Mouse (Mus musculus): Measurements from ENCODE around the gene Umad1. TPM values are rescaled to one million over a fixed set of nuclear protein-coding genes. Genes with fewer than 3 reads are reported as not detected.

The Umad1 gene
- polyA plus RNA-seq, 1 experiment from 2014 or later, result 17.9 TPM

DNA sequence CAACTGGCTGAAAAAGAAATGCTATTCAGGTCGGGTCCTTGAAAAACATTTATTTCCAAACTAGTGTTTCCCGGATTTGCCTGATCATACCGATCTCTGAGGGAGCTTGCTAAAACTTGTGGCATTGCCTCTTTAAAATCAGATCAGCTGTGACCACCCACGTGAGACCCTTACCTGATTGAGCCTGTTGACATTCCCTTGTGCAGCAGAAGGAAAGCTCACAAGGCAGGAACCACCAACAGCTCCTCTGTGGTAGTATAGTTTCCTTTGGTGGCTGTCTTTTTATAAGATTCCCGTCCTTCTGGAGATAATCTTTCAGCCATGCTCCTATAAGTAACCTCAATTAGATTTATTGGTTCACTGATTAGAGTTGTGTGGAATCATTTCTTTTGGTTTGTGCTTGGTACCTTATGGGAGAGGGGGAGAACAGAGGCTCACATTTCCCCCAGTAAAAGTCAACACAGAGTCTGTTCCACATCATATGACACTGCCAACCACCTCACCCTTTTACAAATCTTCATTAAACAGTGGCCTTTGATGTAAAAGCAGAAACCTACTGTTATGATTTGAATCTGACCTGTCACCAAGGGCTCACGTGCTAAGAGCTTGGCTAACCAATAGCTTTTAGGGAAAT is 238.3 kb downstream of the Umad1 start:
- WGBS, result 66% methylated on average over 6 of the region's 6 CpGs
- DNase-seq (ENCODE audit: low spot score), result no peak

DNA sequence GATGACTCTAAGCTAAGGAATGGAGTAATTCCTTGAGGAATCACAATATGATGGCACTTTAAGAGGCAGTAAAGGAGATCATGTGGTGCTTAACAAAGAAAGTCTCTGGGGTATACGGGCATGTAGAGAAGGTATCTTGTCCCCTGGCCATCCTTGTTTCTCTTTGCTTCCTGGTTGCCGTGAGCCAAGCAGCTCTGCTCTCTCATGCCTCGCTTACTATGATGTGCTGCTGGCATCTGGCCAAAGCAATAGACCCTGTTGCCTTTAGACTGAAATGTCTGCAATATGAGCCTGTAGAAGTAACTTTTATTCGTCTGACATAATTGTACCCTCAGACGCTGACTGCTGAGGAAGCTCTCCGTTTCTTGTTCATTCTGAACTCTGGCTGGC is 238.8 kb downstream of the Umad1 start:
- no peak for TF ChIP-seq EP300 (optimal IDR thresholded peaks at IDR 0.05)
- TF ChIP-seq CTCF (IDR thresholded peaks at IDR 0.05; ENCODE audit: low read depth), result no peak
- Histone ChIP-seq H3K4me2 (replicated peaks; ENCODE audit: low read depth) (no peak overlapping the region), H3K9ac (ENCODE audit: low read length) (no peak overlapping the region), H3K27ac (replicated peaks) (no peak overlapping the region), H3K4me3 (ENCODE audit: low read depth, low read length) (no peak overlapping the region), H3K27me3 (ENCODE audit: control insufficient read depth, insufficient read depth, low read length) (no peaks in the 10 kb centered on the region), H3K4me1 (replicated peaks; ENCODE audit: control insufficient read depth, insufficient read depth) (no peaks in the 10 kb centered on the region), H3K9me3 (ENCODE audit: control insufficient read depth, low read length) (no peaks in the 10 kb centered on the region), H3K36me3 (ENCODE audit: control insufficient read depth, insufficient read depth, low read length) (no peaks in the 10 kb centered on the region)
- 56% methylated on average over 6 of the region's 6 CpGs for WGBS
- DNase-seq (ENCODE audit: low spot score) (no peak), ATAC-seq (ENCODE audit: low FRiP score, low TSS enrichment) (no peak)

More for the DNA sequence above, 238.3 kb downstream of the Umad1 start:
- TF ChIP-seq CTCF (IDR thresholded peaks at IDR 0.05; ENCODE audit: low read depth), result no peak
- no peak for TF ChIP-seq EP300 (optimal IDR thresholded peaks at IDR 0.05)
- Histone ChIP-seq H3K9ac (ENCODE audit: low read length) (no peak overlapping the region), H3K36me3 (ENCODE audit: control insufficient read depth, insufficient read depth, low read length) (no peaks in the 10 kb centered on the region), H3K4me1 (replicated peaks; ENCODE audit: control insufficient read depth, insufficient read depth) (no peaks in the 10 kb centered on the region), H3K4me3 (ENCODE audit: low read depth, low read length) (no peak overlapping the region), H3K27me3 (ENCODE audit: control insufficient read depth, insufficient read depth, low read length) (no peaks in the 10 kb centered on the region), H3K9me3 (ENCODE audit: control insufficient read depth, low read length) (no peaks in the 10 kb centered on the region), H3K27ac (replicated peaks) (no peak overlapping the region), H3K4me2 (replicated peaks; ENCODE audit: low read depth) (no peak overlapping the region)
- no peak for ATAC-seq (ENCODE audit: low FRiP score, low TSS enrichment)

DNA sequence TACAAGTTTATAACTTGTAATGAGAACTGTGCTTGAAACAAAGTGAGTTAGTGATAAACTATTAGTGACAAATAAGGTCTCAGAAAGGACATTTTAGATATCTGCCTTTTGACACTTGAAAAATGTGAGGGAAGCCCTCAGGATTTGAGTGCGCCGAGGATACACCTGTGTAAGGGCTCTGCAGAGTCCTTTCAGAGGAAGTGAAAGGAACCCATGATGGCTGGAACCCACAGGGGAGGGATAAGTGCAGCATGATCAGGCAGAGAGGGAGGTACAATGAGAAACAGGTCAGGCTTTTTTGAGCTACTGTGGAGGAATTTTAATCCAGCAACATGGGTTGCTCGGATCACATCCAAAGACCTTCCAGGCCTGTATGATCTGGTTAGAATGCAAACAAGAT is 239.9 kb downstream of the Umad1 start:
- ATAC-seq (ENCODE audit: low FRiP score, low TSS enrichment) (no peak), DNase-seq (ENCODE audit: low spot score) (no peak)
- Histone ChIP-seq H3K27me3 (ENCODE audit: control insufficient read depth, insufficient read depth, low read length) (no peaks in the 10 kb centered on the region), H3K4me2 (replicated peaks; ENCODE audit: low read depth) (no peak overlapping the region), H3K9ac (ENCODE audit: low read length) (no peak overlapping the region), H3K4me1 (replicated peaks; ENCODE audit: control insufficient read depth, insufficient read depth) (no peaks in the 10 kb centered on the region), H3K9me3 (ENCODE audit: control insufficient read depth, low read length) (no peaks in the 10 kb centered on the region), H3K4me3 (ENCODE audit: low read depth, low read length) (no peak overlapping the region), H3K27ac (replicated peaks) (no peak overlapping the region), H3K36me3 (ENCODE audit: control insufficient read depth, insufficient read depth, low read length) (no peaks in the 10 kb centered on the region)
- 74% methylated on average over 3 of the region's 3 CpGs for WGBS
- TF ChIP-seq EP300 (optimal IDR thresholded peaks at IDR 0.05) (no peak), CTCF (IDR thresholded peaks at IDR 0.05; ENCODE audit: low read depth) (no peak)

DNA sequence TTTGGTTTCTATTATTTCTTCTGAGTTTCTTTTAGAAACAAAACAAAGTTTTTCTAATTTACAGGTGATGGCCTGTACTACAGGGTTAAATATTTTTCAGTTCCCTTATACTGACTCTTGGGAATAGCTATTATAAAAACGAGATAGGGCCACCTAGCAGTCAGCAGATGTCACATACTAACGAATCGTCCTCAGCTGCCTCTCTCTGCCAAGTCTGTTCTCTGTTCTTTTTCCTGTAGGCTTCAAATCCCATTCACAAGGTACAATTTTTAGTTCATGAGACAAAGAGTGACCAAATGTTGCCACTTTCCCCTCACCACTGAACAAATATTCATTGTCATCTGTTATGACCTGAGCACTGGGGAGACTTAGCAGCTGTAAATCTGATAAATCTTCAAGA is 244.9 kb downstream of the Umad1 start:
- H3K36me3 ChIP-seq (ENCODE audit: control insufficient read depth, insufficient read depth, low read length), result no peaks in the 10 kb centered on the region
- WGBS, result 33% methylated on average over 3 of the region's 3 CpGs
- H3K4me3 ChIP-seq (ENCODE audit: low read depth, low read length), result no peak overlapping the region
- DNase-seq (ENCODE audit: low spot score), result no peak
- H3K27me3 ChIP-seq (ENCODE audit: control insufficient read depth, insufficient read depth, low read length), result no peaks in the 10 kb centered on the region
- H3K4me2 ChIP-seq (replicated peaks; ENCODE audit: low read depth), result no peak overlapping the region
- no peak for TF ChIP-seq EP300 (optimal IDR thresholded peaks at IDR 0.05)
- no peak for TF ChIP-seq CTCF (IDR thresholded peaks at IDR 0.05; ENCODE audit: low read depth)
- ATAC-seq (ENCODE audit: low FRiP score, low TSS enrichment), result no peak
- H3K4me1 ChIP-seq (replicated peaks; ENCODE audit: control insufficient read depth, insufficient read depth), result no peaks in the 10 kb centered on the region
- no peak overlapping the region for H3K27ac ChIP-seq (replicated peaks)
- H3K9ac ChIP-seq (ENCODE audit: low read length), result no peak overlapping the region
- no peaks in the 10 kb centered on the region for H3K9me3 ChIP-seq (ENCODE audit: control insufficient read depth, low read length)

DNA sequence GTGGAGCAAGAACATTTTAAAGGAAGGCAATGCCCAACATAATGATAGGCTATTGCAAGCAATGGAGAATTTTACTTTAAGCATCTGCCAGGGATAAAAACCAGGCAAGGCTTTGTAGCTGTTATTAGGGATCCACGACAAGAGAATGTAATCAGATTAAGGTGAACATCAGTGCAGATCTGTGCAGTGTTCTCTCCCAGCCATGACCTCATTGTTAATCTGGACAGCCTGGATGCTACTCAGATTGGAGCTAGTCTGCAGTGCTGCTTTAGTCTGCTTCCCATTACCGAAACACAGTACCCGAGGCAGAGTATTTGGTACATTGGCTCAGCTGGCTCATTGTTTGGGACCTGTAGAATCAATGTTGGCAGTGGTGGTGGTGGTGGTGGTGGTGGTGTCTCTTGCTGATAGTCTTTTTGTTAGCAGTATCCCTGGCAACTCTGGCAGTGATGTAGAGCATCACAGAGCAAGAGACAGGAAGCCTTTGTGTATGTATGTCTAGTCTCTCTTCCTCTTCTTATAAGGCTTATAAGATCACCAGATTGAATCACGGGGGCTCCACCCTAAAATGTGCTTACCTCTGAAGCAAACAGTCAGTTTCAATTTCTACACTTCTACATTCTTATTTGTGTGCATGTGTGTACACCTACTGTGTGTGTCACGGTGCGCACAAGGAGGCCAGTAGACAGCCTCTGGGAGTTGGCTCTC is 245.6 kb downstream of the Umad1 start:
- Histone ChIP-seq H3K27ac (replicated peaks) (no peak overlapping the region), H3K4me1 (replicated peaks; ENCODE audit: control insufficient read depth, insufficient read depth) (no peaks in the 10 kb centered on the region), H3K36me3 (ENCODE audit: control insufficient read depth, insufficient read depth, low read length) (no peaks in the 10 kb centered on the region), H3K9me3 (ENCODE audit: control insufficient read depth, low read length) (no peaks in the 10 kb centered on the region), H3K27me3 (ENCODE audit: control insufficient read depth, insufficient read depth, low read length) (no peaks in the 10 kb centered on the region), H3K9ac (ENCODE audit: low read length) (no peak overlapping the region), H3K4me3 (ENCODE audit: low read depth, low read length) (no peak overlapping the region), H3K4me2 (replicated peaks; ENCODE audit: low read depth) (no peak overlapping the region)
- TF ChIP-seq EP300 (optimal IDR thresholded peaks at IDR 0.05), result no peak
- TF ChIP-seq CTCF (IDR thresholded peaks at IDR 0.05; ENCODE audit: low read depth), result no peak
- DNase-seq (ENCODE audit: low spot score) (no peak), ATAC-seq (ENCODE audit: low FRiP score, low TSS enrichment) (no peak)
- 80% methylated on average over 6 of the region's 6 CpGs for WGBS

DNA sequence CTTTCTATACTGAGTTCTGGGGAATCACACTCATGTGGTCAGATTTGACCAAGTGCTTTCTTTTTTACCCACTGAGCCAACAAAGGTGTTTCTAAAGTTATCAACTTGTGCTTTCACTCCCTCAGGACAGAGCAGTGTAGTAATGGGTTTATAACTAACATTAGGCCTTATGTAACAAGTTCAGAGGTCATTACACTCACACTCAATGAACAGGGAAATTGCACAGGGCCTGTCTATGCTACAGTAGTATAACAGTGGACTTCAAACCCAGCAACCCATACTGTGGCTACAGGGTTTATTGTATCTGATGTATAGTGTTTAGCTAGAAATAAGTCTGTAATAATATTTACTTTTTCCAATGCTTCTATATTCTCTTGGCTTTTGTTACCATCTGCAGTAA is 247.5 kb downstream of the Umad1 start:
- no peak for DNase-seq (ENCODE audit: low spot score)
- H3K9ac ChIP-seq (ENCODE audit: low read length), result no peak overlapping the region
- ATAC-seq (ENCODE audit: low FRiP score, low TSS enrichment), result no peak
- H3K36me3 ChIP-seq (ENCODE audit: control insufficient read depth, insufficient read depth, low read length), result no peaks in the 10 kb centered on the region
- H3K4me2 ChIP-seq (replicated peaks; ENCODE audit: low read depth), result no peak overlapping the region
- no peaks in the 10 kb centered on the region for H3K4me1 ChIP-seq (replicated peaks; ENCODE audit: control insufficient read depth, insufficient read depth)
- no peak overlapping the region for H3K4me3 ChIP-seq (ENCODE audit: low read depth, low read length)
- no peaks in the 10 kb centered on the region for H3K9me3 ChIP-seq (ENCODE audit: control insufficient read depth, low read length)
- no peak overlapping the region for H3K27ac ChIP-seq (replicated peaks)
- H3K27me3 ChIP-seq (ENCODE audit: control insufficient read depth, insufficient read depth, low read length), result no peaks in the 10 kb centered on the region
- no peak for TF ChIP-seq EP300 (optimal IDR thresholded peaks at IDR 0.05)
- no peak for TF ChIP-seq CTCF (IDR thresholded peaks at IDR 0.05; ENCODE audit: low read depth)

Other genes starting within 250 kb of the Umad1 start
- gene Col28a1, start 66.7 kb upstream of the Umad1 start, polyA plus RNA-seq (2015; fragmentation: Nextera tagmentation; extraction: Ambion mirVana), result 1.2 and 1.4 TPM in 2 replicates
- gene Mios, start 50.1 kb upstream of the Umad1 start, polyA plus RNA-seq (2015; fragmentation: Nextera tagmentation; extraction: Ambion mirVana), result 11.9 and 12.7 TPM in 2 replicates
- 96.9 and 99.5 TPM in 2 replicates for gene Rpa3, start 115 bp upstream of the Umad1 start, polyA plus RNA-seq (2015; fragmentation: Nextera tagmentation; extraction: Ambion mirVana)
- 1.9 and 2.3 TPM in 2 replicates for gene Gm45062, start 162 bp downstream of the Umad1 start, polyA plus RNA-seq (2015; fragmentation: Nextera tagmentation; extraction: Ambion mirVana)